Mouse (Mus musculus) 416B (cell line): ENCODE measurements around the gene Gm49378.

ENCODE experiments used
- DNase-seq: peaks from one replicate; pipeline ENCODE4 v3.0.0; 2011; ENCODE audit warnings: low read depth

The Gm49378 gene

DNA sequence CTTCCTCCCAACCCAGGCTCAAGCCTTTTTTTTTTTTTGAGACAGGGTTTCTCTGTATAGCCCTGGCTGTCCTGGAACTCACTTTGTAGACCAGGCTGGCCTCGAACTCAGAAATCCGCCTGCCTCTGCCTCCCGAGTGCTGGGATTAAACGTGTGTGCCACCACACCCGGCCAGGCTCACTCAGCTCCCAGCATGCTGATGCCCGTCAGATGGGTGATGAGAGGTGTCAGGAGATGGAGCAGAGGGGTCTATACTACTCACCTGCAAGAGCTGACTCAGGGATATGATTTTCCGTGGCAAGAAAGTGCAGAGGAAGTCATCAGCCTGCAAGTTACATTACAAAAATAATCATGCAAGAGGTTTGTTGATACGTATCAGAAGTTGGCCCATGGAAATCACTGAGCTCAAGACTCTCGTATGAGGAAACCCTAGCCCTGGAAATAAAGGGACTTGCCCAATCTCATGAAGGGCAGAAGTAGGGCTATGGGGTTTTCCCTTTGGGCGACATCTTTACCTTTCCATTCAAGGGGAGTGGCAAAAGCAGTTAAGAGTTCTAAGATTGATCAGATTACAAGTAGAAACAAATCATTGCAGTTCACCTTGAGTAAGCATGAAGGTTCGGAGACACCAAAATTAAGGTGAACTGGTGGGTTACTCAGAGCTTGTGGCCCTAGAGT is 47.8 kb downstream of the Gm49378 start:
- peak; percentile 57 for DNase-seq

DNA sequence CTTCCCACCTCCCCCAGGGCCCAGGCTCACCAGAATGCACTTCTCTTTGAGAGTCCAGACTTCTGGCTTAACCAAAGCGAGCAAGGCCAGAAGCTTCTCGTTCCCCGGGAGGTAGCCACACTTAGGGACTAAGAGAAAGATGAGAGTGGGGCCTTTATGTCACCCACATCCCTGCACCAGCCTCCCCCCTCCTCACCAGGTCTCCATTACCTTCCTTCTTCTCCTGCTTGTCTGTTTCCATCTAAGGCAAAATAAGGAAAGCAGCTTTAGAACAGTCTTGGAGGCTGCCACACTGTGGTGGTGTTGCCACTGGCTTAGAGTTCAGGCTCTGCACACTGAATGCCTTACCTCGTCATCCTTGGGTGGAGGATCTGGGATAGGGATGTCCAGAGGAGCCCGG is 48.4 kb downstream of the Gm49378 start:
- no peak for DNase-seq

GRCm38 (mm10) chr14:55586149-55586548 is 51.5 kb downstream of the Gm49378 start:
- peak; percentile 84 for DNase-seq

DNA sequence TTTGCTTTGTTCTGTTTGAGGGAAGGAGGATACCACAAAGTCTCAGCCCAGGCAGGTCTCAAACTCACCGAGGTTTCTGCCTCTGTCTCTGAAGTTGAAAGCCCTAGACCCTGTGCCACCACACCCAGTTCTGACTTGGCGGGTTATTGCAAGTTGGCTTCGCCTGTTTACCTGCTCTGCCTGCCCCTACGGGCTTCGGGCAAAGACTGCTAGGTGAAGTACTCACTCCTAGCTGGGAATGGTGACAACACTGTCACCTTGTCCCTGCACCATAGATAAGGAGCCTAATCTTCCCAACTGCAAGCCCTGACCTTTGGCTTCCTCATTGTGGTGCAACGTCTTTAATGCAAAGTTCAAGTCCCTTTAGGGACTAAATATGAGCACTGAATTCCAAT is 52.1 kb downstream of the Gm49378 start:
- no peak for DNase-seq

- DNase-seq = peak; percentile 84
Measured at GRCm38 (mm10) chr14:55584702-55585565, 52.8 kb downstream of the Gm49378 start, which contains the start of gene Emc9. TSS of gene Emc9 (minus strand) at chr14:55585302.

DNA sequence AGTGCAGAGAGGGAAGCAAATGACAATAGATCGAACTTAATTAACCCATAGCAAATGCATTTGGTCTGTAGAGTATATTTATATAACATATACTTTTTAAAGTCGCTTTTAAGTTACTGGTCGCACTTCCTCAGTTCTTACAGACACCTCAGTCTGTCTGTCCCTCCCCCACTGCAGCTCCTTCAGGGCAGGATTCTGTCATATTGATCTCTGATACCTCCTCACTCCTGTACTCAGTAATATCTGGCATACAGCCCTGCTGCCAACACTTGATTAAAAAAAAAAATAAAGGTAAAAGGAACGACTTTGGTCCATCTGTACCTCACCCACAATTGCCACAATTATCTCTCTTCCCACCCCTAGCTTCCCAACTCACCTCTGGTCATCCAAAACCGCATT is 53.4 kb downstream of the Gm49378 start:
- no peak for DNase-seq

GRCm38 (mm10) chr14:55581981-55582681 is 55.6 kb downstream of the Gm49378 start:
- DNase-seq = peak; percentile 34

DNA sequence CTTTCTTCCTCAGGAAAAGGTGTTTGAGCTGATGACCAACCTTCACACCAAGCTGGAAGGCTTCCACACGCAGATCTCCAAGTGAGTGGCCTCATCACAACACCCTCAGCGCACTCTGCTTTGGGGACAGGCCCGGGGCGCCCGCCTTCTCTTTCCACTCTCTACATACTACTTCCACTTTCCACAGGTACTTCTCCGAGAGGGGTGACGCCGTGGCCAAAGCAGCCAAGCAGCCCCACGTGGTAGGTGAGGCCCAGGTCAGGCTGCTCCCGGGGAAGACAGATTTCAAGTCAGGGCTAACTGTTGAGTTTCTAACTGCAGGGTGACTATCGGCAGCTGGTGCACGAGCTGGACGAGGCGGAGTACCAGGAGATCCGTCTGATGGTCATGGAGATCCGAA is 57.0 kb downstream of the Gm49378 start:
- no peak for DNase-seq

DNA sequence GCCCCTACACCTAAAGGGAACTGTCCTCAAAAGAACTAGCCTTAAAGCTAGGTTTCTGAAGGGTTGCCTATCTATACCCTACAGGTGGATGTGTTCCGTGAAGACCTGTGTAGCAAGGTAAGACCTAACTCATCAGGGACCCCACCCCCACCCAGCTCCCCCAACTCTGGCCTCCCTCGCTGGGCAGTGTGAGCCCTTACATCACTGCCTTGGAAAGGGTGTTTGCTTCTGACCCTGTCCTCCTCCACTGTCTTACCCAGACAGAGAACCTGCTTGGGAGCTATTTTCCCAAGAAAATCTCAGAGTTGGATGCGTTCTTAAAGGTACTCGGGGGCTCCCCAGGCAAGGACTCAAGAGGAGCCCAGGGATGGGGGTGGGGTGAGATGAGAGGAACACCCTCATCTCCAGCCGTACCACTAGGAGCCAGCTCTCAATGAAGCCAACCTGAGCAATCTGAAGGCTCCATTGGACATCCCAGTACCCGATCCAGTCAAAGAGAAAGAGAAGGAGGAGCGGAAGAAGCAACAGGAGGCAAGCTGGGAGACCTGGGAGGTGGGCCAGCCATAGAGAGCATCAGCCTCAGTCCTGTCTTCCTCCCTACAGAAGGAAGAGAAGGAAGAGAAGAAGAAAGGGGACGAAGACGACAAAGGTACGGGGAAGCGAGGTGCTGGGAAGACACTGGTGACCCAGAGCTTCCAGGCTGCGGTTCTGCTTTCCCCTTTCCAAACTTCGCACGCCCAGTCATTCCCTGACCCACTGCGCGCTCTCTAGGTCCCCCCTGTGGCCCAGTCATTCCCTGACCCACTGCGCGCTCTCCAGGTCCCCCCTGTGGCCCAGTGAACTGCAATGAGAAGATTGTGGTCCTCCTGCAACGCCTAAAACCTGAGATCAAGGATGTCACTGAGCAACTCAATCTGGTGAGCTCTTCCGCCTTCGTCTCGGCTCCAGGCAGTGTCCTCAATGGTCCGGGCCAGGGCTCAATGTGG is 57.9 kb downstream of the Gm49378 start:
- no peak for DNase-seq
